Mouse (Mus musculus) spleen, adult 10 weeks (tissue): ENCODE data around the gene Mrps36. TPM values are rescaled to one million over a fixed set of nuclear protein-coding genes. Genes with fewer than 3 reads are reported as not detected.

Experiments used
- polyA plus RNA-seq: library from polyadenylated mRNA; stranded (reverse); fragments of 350-450 nt; fragmentation: Illumina TruSeq; extraction: RNeasy Lipid Tissue Mini Kit (QIAGEN cat#74804); gene quantifications from one replicate; pipeline ENCODE4 v1.2.3, GENCODE M21; 2015; ENCODE audit warnings: low replicate concordance; ENCODE audit not compliant: insufficient read depth

Gene Mrps36
- polyA plus RNA-seq, result 59.7 TPM

GRCm38 (mm10) chr13:100744036-100744744, at the start of gene Mrps36:
Gene Mrps36, minus strand, starts transcription at chr13:100744659.

GRCm38 (mm10) chr13:100786414-100786867, 42.0 kb upstream of the Mrps36 start, which contains the start of gene Ccnb1:
Gene Ccnb1, minus strand, starts transcription at chr13:100786570.

GRCm38 (mm10) chr13:100775252-100776055, 31.0 kb upstream of the Mrps36 start, which contains the start of gene Cenph:
Gene Cenph, minus strand, starts transcription at chr13:100775899.

GRCm38 (mm10) chr13:100730861-100731176, 13.6 kb downstream of the Mrps36 start, which contains the start of gene Cdk7:
Gene Cdk7, minus strand, starts transcription at chr13:100730939.

Other genes starting within 250 kb of the Mrps36 start
- 0.15 TPM for gene Ocln, start 191.9 kb downstream of the Mrps36 start, polyA plus RNA-seq
- 7.9 TPM for gene Marveld2, start 127.7 kb downstream of the Mrps36 start, polyA plus RNA-seq
- gene Ak6, start 93.7 kb downstream of the Mrps36 start, polyA plus RNA-seq, result 157 TPM
- 34.2 TPM for gene Rad17, start 93.6 kb downstream of the Mrps36 start, polyA plus RNA-seq
- gene Taf9, start 93.1 kb downstream of the Mrps36 start, polyA plus RNA-seq, result 9.8 TPM
- gene Ccdc125, start 74.9 kb downstream of the Mrps36 start, polyA plus RNA-seq, result 22.3 TPM
- 43.5 TPM for gene Cdk7, start 13.7 kb downstream of the Mrps36 start, polyA plus RNA-seq
- 8.2 TPM for gene Cenph, start 31.2 kb upstream of the Mrps36 start, polyA plus RNA-seq
- 24.0 TPM for gene Ccnb1, start 41.9 kb upstream of the Mrps36 start, polyA plus RNA-seq
- 96.8 TPM for gene Slc30a5, start 88.8 kb upstream of the Mrps36 start, polyA plus RNA-seq